Mouse (Mus musculus) neural tube, embryonic 10.5 days (tissue): ENCODE results near the gene Cdk4.

Source experiments
- DNase-seq: peaks from one replicate; pipeline ENCODE4 v3.0.0-alpha.2; 2017; ENCODE audit warnings: low spot score; ENCODE audit errors: extremely low spot score

Gene Cdk4

DNA sequence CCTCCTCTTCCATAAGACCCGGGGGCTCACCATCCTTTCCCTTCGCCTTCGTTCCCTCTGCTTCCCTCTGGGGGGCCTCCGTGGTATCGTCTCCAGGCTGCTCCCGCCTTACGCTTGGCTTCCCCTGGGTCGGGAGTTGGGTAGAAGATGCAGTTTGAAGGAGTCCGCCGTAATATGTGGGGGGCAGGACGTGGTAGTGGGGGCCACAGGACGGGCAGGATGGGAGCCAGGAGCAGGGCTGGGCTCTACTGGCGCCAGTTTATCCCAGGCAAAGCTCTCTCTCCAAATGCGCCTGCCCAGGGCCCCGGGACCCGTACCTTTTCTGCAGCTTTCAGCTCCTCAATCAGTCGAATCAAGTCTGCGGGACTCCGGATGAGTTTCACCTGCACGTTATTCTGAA, 35.2 kb downstream of the Cdk4 start:
- DNase-seq = no peak

DNA sequence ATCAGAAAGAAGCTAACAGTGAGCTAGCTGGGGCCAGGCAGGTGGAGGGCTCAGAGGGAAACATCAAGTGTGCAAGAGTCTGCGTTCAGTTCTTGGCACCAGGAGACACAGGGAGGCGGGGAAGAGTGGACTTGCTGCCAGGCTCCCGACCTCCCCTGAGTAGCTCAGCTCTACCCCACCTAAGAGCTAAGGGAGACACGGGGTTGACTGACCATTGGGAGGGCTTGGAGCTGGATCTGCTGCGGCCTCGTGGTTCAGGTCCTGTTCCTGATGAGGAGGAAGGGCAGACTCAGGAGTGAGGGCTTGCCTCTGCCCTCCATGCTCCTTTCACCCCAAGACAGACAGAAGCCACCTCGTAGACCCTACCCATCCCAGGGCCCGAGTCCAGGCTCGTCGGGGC, 35.9 kb downstream of the Cdk4 start:
- no peak for DNase-seq

DNA sequence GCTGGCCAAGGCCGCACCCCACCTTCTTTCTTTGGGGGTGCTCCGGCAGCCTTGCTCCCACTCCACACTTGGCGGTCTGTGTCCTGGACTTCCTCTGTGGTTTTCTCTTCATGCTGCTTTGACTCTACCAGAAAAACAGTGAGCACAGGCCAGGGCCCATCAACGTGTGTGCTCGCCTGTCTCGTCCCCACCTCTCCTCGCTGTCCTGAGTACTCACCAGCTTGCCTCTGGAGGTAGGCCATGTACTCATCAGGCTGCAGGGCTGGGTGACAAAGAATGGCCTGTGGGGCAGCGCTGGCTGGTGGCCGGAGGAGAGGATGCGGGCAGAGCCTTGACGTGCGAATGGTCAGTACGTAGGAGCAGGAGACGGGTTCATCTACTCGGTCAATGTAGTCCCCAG, 36.5 kb downstream of the Cdk4 start:
- DNase-seq = no peak

DNA sequence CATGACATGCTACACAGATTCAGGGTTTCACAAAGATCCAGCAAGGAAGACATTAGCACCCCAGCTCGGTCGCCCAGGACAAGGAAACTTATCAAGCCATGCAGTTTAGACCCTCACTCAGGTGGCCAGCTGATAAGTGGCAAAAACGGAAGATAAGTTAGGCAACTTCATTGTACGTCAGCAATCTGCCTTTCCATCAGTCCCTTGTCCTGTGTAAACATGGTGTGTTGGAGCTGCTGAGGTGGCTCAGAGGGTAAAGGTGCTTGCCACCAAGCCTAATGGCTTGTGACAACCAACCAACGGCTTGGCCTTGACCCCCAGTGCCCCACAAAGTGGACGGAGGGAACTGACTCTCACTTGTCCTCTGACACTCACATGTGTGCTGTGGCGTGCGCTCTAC, 37.1 kb downstream of the Cdk4 start:
- DNase-seq = no peak

DNA sequence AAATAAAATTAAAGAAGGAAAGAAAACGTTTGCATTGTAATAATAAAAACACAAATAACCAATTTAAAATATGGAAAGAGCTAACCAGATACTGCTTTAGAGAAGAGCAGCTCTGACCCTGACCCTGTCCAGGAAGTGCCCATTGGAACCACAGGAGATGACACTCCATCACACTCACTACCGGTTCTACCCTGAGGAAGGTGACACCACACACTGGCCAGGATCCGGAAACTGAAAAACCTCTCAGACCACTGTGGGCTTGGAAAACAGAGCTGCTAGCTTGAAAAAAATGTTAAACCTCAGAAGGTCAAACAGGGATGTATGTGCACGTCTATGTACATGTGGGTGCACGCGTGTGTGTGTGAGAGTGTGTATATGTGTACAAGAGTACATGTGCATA, 37.8 kb downstream of the Cdk4 start:
- DNase-seq = no peak

DNA sequence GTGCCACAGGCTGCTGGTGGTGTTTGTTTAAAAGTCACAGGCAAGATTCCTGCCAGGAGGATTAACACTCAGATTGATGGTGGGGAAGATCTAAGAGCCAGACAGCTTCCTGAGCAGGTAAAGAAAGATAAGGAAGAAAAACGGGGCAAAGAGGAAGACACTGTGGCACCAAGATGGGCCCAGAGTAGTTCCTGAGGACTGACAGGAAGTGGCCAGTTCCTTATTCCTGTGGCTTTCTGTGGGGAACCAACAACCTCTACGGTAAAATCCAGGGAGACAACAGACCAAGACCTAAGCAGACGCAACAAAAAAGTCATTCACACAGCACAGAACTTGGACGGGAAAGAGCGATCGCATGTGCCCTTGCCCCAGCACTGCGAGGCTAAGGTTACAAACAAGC, 40.3 kb downstream of the Cdk4 start:
- no peak for DNase-seq

DNA sequence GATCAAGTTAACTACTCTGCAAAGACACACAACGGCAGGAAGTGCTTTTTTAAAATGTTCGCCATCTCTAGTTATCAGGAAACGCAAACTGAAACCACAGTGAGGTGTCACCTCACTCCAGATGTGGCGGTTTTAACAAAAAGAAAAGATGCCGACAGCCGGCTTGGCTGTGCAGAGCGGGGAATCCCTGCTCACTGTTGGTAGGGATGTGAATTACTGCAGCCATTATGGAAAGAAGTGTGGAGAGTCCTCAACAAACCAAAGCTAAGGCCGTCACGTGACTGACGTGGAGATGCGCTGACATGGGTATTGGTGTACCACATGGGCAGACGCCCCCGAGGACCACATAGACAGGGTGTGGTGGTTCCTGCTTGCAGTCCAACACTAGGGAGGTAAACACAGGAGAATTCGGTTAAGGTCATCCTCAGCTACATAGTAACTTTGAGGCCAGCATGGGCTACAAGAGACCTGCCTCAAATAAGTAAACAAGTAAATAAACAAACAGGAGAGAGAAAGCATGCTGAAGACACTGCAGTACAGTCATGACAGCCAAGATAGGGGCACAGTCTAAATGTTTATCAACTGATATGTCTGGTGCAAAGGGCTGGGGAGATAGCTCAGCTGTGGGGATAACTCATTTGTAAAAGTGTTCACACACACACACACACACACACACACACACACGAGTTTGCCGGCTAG, 44.4 kb downstream of the Cdk4 start:
- DNase-seq = no peak

DNA sequence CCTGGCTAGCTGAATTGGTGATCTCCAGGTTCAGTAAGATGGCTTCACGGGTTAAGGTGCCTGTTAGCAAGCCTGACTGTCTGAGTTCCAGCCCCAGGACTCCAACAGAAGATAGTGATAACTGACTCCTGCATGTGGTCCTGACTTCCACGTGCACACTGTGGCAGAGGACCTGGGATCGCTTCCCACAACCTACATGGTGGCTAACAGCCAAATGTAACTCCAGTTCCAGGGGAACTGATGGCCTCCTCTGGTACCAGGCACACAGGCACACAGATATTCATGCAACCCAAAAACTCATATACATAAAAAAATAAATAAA, 44.9 kb downstream of the Cdk4 start:
- DNase-seq = no peak

DNA sequence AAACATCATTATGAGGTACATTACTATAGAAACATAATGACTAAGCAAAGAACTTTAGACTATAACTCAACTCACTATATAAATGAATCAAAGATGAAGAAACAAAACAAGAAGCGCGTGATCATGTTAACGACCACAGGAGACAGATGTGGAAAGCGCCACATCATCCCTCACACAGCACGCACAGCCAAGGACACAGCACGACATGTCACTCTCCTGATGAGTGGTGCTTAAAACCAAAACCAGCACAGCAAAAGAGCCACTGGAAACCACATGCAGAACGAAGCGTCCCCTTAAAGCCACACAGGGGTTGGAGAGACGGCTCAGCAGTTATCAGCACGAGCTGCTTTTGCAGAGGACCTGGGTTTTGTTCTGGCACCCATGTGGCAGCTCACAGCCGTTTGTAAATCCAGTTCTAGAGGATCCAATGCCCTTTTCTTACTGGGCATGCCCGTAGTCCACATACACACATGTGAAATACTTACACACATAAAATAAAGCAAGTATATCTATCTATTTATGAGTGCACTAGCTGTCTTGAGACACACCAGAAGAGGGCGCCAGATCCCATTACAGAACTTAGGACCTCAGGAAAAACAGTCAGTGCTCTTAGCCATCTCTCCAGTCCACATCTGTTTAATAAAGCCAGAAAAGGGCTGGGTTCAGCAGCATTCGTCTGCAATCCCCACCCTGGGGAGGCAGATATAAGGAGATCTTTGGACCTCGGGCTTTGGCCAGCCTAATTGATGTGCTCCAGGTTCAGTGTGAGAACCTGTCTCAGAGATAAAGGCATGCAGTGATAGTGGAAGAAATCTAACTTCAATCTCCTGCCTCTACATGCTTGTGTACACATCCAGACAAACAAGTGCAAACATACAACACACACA, 47.9 kb downstream of the Cdk4 start:
- no peak for DNase-seq

DNA sequence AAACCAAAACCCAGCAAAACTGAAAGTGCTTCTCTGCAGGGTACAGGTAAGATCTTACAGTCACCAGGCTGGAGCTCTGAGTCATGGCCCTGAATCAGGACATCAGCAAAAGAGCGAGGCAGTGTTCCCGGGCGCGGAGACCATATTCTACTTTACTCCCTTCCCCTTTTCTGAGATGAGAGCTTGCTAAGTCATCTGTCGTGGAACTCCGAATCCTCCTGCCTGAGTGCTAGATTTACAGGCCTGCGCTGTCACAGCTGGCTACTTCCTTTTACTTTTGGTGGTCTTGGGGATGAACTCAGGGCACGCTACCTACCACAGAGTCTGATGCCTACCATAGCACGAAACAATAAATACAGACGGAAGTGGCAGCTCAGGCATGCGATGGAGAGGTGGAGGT, 51.1 kb downstream of the Cdk4 start:
- no peak for DNase-seq

DNA sequence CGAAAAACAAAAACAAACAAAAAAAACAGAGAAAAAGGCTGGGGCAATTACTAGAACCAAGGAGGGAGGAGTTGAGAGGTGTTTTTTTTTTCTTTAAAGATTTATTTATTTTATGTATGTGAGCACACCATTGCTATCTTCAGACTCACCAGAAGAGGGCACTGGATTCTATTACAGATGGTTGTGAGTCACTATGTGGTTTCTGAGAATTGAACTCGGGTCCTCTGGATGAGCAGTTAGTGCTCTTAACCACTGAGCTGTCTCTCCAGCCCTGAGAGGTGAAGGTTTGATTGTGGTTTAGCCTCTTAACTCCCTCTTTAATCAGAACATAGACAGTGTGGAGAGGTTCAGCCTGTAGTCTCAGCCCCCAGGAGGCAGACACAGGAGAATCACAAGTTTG, 51.7 kb downstream of the Cdk4 start:
- DNase-seq = no peak
